Mouse (Mus musculus): ENCODE measurements around the gene Atp5g1. TPM values are rescaled to one million over a fixed set of nuclear protein-coding genes. Genes with fewer than 3 reads are reported as not detected.

Gene Atp5g1
- polyA plus RNA-seq, 1 experiment from 2014 or later = 738 TPM

DNA sequence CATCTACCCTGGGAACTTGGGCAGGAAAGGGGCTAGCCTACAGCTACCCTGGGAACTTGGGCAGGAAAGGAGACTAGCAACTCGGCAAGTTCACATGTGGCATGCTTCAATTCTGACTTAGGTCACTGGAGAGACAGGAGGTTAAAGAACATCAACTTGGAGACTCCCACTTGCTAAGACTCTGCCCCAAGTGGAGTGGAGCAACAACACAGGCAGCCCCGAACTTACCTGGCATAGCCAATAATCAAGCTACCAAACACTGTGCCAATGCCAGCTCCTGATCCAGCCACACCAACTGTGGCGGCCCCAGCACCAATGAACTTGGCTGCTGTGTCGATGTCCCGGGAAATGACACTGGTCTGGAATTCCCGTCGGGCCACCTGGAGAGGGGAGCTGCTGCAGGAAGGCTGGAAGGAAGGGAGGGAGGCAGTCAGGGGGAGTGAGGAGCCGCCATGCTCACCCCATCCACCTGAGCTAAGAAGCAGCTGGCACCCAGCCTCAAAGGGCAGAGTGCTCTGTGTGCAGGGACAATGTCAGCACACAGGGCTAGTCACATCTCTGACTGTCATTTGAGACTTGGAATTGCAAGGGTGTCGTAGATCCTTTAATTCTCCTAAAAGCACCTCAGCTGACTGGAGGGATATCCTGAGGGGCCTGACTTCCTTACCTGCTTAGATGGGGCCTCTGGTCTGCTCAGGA is 2.0 kb downstream of the Atp5g1 start:
- H3K27ac ChIP-seq (ENCODE audit: low read depth) = no peak overlapping the region
- no peak for TF ChIP-seq CTCF (IDR thresholded peaks at IDR 0.05; ENCODE audit: low read depth)
- H3K9me3 ChIP-seq (ENCODE audit: low read depth, low read length) = no peaks in the 10 kb centered on the region
- DNase-seq (no peak), ATAC-seq (ENCODE audit: insufficient read depth) (no peak)
- 62% methylated on average over 5 of the region's 9 CpGs for WGBS
- H3K4me2 ChIP-seq = peak overlapping the region; percentile 94
- H3K4me1 ChIP-seq (ENCODE audit: insufficient read depth) = peaks cover 4% of the 10 kb centered on the region; the same call in 1 of the 2 replicates
- H3K4me3 ChIP-seq (ENCODE audit: low read depth, low read length) = peak overlapping the region; percentile 86; the same call in 1 of the 2 replicates
- H3K27me3 ChIP-seq (ENCODE audit: insufficient read depth, low read length) = no peaks in the 10 kb centered on the region
- peaks cover 31% of the 10 kb centered on the region for H3K36me3 ChIP-seq (ENCODE audit: insufficient read depth)
- no peak overlapping the region for H3K9ac ChIP-seq

GRCm38 (mm10) chr11:96071013-96071412 is 4.5 kb downstream of the Atp5g1 start:
- Histone ChIP-seq H3K27ac (ENCODE audit: low read depth) (no peak overlapping the region), H3K36me3 (ENCODE audit: insufficient read depth) (peaks cover 31% of the 10 kb centered on the region), H3K4me3 (ENCODE audit: low read depth, low read length) (no peak overlapping the region), H3K9ac (no peak overlapping the region), H3K27me3 (ENCODE audit: insufficient read depth, low read length) (no peaks in the 10 kb centered on the region), H3K4me2 (no peak overlapping the region), H3K9me3 (ENCODE audit: low read depth, low read length) (no peaks in the 10 kb centered on the region), H3K4me1 (ENCODE audit: insufficient read depth) (peaks cover 4% of the 10 kb centered on the region; the same call in 1 of the 2 replicates)
- ATAC-seq (ENCODE audit: insufficient read depth) = no peak
- 90% methylated on average over 1 of the region's 1 CpGs for WGBS
- no peak for DNase-seq
- TF ChIP-seq CTCF (IDR thresholded peaks at IDR 0.05; ENCODE audit: low read depth) = no peak

- TF ChIP-seq CTCF (IDR thresholded peaks at IDR 0.05; ENCODE audit: low read depth) = no peak
- no peak overlapping the region for H3K4me3 ChIP-seq (ENCODE audit: low read depth, low read length)
- no peak overlapping the region for H3K9ac ChIP-seq
- ATAC-seq (ENCODE audit: insufficient read depth) (no peak), DNase-seq (no peak)
- H3K9me3 ChIP-seq (ENCODE audit: low read depth, low read length) = no peaks in the 10 kb centered on the region
- no peaks in the 10 kb centered on the region for H3K27me3 ChIP-seq (ENCODE audit: insufficient read depth, low read length)
- peaks cover 31% of the 10 kb centered on the region for H3K36me3 ChIP-seq (ENCODE audit: insufficient read depth)
- WGBS = 93% methylated on average over 7 of the region's 7 CpGs
- H3K27ac ChIP-seq (ENCODE audit: low read depth) = no peak overlapping the region
- H3K4me1 ChIP-seq (ENCODE audit: insufficient read depth) = peaks cover 4% of the 10 kb centered on the region; the same call in 1 of the 2 replicates
- H3K4me2 ChIP-seq = no peak overlapping the region
These were observed 5.1 kb downstream of the Atp5g1 start for GRCm38 (mm10) chr11:96070353-96070752.

DNA sequence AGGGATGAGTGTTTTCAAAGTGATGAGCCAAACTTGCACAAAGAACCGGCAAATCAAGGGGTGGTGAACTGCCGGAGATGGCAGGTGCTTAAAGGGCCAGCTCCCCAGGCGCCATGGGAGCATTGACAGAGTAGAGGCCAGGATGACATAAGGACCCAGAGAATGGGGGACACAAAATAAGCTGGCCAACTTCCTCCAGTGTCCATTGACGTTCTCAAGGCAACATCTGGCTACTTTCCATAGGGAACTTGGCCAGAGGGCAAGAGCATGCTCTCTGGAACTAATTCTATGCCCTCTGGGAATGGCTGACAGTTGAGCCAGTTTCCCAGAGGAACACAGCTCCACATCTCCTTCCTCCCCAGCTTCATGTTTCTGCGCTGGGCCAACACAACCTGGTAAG is 7.2 kb downstream of the Atp5g1 start:
- H3K27ac ChIP-seq (ENCODE audit: low read depth) = no peak overlapping the region
- no peak overlapping the region for H3K4me3 ChIP-seq (ENCODE audit: low read depth, low read length)
- H3K36me3 ChIP-seq (ENCODE audit: insufficient read depth) = peaks cover 24% of the 10 kb centered on the region
- no peak for ATAC-seq (ENCODE audit: insufficient read depth)
- no peak overlapping the region for H3K4me2 ChIP-seq
- TF ChIP-seq CTCF (IDR thresholded peaks at IDR 0.05; ENCODE audit: low read depth) = no peak
- peak; percentile 33 for DNase-seq
- no peak overlapping the region for H3K9ac ChIP-seq
- H3K27me3 ChIP-seq (ENCODE audit: insufficient read depth, low read length) = no peaks in the 10 kb centered on the region
- 70% methylated on average over 5 of the region's 5 CpGs for WGBS
- H3K4me1 ChIP-seq (ENCODE audit: insufficient read depth) = peaks cover 9% of the 10 kb centered on the region
- no peaks in the 10 kb centered on the region for H3K9me3 ChIP-seq (ENCODE audit: low read depth, low read length)

- H3K4me1 ChIP-seq (ENCODE audit: insufficient read depth) = peaks cover 13% of the 10 kb centered on the region
- peak; percentile 98 for ATAC-seq (ENCODE audit: insufficient read depth)
These were observed 10.1 kb downstream of the Atp5g1 start, which contains the start of gene Ube2z for GRCm38 (mm10) chr11:96065215-96065911. Gene Ube2z (minus strand): TSS chr11:96065388.

DNA sequence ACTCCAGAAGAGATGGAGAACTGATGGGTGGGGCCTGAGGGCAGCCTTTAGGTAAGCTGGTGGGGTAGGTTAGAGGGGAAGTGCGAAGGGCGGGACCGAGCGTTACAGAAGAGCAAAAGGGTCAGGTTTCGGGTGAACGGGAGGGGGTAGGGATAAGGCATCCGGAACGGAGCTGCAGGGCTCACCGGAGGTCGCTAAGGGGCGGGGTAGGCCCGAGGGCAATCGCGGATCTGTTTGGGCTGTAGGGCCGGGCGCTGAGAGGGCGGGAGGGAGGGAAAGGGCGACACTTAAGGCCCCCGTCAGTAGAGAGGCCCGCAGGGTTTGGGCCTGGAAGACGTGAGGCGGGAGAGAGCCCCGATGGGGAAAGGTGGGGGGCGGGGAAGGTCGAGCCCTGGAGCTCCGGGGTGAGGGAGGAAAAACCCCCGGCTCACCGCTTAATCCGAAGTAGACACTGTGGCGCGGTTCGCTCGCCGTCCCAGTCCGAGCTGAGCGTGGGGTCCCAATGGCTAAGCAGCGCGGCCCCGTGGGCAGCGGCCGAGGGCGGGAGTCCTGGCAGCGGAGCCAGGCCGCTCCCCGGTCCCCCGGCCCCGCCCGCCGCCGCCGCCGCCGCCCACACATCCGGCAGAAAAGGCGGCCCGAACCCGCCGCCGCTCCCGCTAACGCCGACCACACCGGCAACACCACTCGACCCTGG is 10.8 kb downstream of the Atp5g1 start:
- ATAC-seq (ENCODE audit: insufficient read depth) = peak; percentile 66

More at GRCm38 (mm10) chr11:96065215-96065911, 10.1 kb downstream of the Atp5g1 start, which contains the start of gene Ube2z:
- no peak for TF ChIP-seq CTCF (IDR thresholded peaks at IDR 0.05; ENCODE audit: low read depth)
- H3K4me3 ChIP-seq (ENCODE audit: low read depth, low read length) = peak within 1 kb of the TSS; percentile 96
- DNase-seq = peak; percentile 98
- 5% methylated on average over 50 of the region's 50 CpGs for WGBS
- H3K27ac ChIP-seq (ENCODE audit: low read depth) = peak within 1 kb of the TSS; percentile 88
- peak within 1 kb of the TSS; percentile 92 for H3K9ac ChIP-seq
- peaks cover 26% of the 10 kb centered on the region for H3K36me3 ChIP-seq (ENCODE audit: insufficient read depth)
- no peaks in the 10 kb centered on the region for H3K9me3 ChIP-seq (ENCODE audit: low read depth, low read length)
- peak within 1 kb of the TSS; percentile 92 for H3K4me2 ChIP-seq
- H3K27me3 ChIP-seq (ENCODE audit: insufficient read depth, low read length) = no peaks in the 10 kb centered on the region

More for the DNA sequence above, 10.8 kb downstream of the Atp5g1 start:
- Histone ChIP-seq H3K4me1 (ENCODE audit: insufficient read depth) (peaks cover 13% of the 10 kb centered on the region), H3K27ac (ENCODE audit: low read depth) (peak overlapping the region; percentile 88), H3K4me3 (ENCODE audit: low read depth, low read length) (peak overlapping the region; percentile 96), H3K9me3 (ENCODE audit: low read depth, low read length) (no peaks in the 10 kb centered on the region), H3K36me3 (ENCODE audit: insufficient read depth) (peaks cover 30% of the 10 kb centered on the region), H3K9ac (peak overlapping the region; percentile 92), H3K4me2 (peak overlapping the region; percentile 92), H3K27me3 (ENCODE audit: insufficient read depth, low read length) (no peaks in the 10 kb centered on the region)
- DNase-seq = peak; percentile 58
- under 1% methylated on average over 52 of the region's 64 CpGs for WGBS
- no peak for TF ChIP-seq CTCF (IDR thresholded peaks at IDR 0.05; ENCODE audit: low read depth)

Measured in lung, embryonic 14.5 days (tissue).